ENCODE assay signal across 15 mouse cellular contexts in the genomic region with DNA sequence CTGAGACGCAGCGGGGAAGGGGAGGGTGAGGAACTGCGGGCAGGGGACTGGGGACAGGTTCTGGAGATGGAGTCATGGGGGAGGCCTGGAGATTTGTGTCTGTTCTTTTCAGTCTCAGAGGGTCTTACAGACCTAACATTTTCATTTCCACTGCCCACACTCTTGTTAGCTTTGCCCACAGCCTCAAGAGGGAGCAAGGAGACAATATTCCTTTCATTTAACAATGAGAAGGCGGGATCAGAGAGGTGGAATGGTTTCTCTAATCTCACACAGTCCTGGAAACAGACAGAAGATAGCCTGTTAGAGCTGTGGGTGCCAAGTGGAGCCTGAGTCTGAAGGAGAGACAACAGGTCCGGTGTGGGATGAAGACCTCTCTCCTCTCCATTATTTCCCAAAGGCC. TPM values are rescaled to one million over a fixed set of nuclear protein-coding genes. Genes with fewer than 3 reads are reported as not detected.
DNase-seq lines count a peak whose midpoint lies in the region; ATAC-seq and TF ChIP-seq lines count a peak whose summit lies in the region.
"Had no signal": no experiment of that assay in that cellular context is flagged by ENCODE, and none has a peak within 500 bp of the region (broad histone marks: within the 10 kb centered on the region; RNA-seq: fewer than 3 reads in every experiment).

No protein-coding gene starts in this region.

- no peak overlapping the region for H3K9ac ChIP-seq in midbrain, embryonic 14.5 days (replicated peaks; ENCODE audit: low read length)
- H3K9ac ChIP-seq: kidney, embryonic 15.5 days; limb, embryonic 15.5 days had no signal

- WGBS in midbrain, embryonic 14.5 days, result 31% methylated on average over 5 of the region's 5 CpGs
- WGBS in heart, embryonic 10.5 days, result 30% methylated on average over 5 of the region's 5 CpGs

- no peak overlapping the region for H3K4me2 ChIP-seq in midbrain, embryonic 14.5 days (ENCODE audit: low read length)
- H3K4me2 ChIP-seq: kidney, embryonic 15.5 days; limb, embryonic 15.5 days had no signal

- no peak for ATAC-seq in cerebellum, adult (ENCODE audit: insufficient number of reproducible peaks, low FRiP score, low TSS enrichment)
- no peak for ATAC-seq in midbrain, embryonic 14.5 days (ENCODE audit: low FRiP score, low TSS enrichment)
- ATAC-seq: activated CD4-positive, CD25-positive, alpha-beta regulatory T cell, adult 4 months had no signal

- H3K9me3 ChIP-seq in midbrain, embryonic 14.5 days (ENCODE audit: control insufficient read depth, low read length), result no peaks in the 10 kb centered on the region
- H3K9me3 ChIP-seq in heart, embryonic 10.5 days, result no peaks in the 10 kb centered on the region
- H3K9me3 ChIP-seq: G1E; kidney, embryonic 15.5 days; limb, embryonic 15.5 days had no signal

- 0 out of 2 replicates have a peak overlapping the region, but pooled peaks have one; percentile 32 for H3K27ac ChIP-seq in left cerebral cortex, adult 2 months
- H3K27ac ChIP-seq in midbrain, embryonic 14.5 days (replicated peaks; ENCODE audit: low read depth, low read length), result 0 out of 2 replicates have a peak overlapping the region, but pooled peaks have one; percentile 46
- H3K27ac ChIP-seq in heart, embryonic 10.5 days, result no peak overlapping the region
- H3K27ac ChIP-seq: kidney, embryonic 15.5 days; limb, embryonic 15.5 days had no signal

- DNase-seq in cerebellum, postnatal 10 days, result peak; percentile 36 to 52
- DNase-seq in left cerebral cortex, adult 2 months (ENCODE audit: extremely low spot score in 1 of 2, low spot score in 2 of 2), result no peak
- DNase-seq in left cerebral cortex, postnatal 4 days, result no peak
- peak; percentile 46 for DNase-seq in embryo, embryonic 11 days
- peak; percentile 72 for DNase-seq in midbrain, embryonic 14.5 days
- no peak for DNase-seq in frontal cortex, adult 2 months (ENCODE audit: extremely low spot score in 1 of 2, low spot score in 1 of 2)
- no peak for DNase-seq in heart, embryonic 10.5 days (ENCODE audit: low spot score)
- DNase-seq: layer of hippocampus, postnatal 36 days; right cerebral cortex, adult 18-20 months had no signal

- no peaks in the 10 kb centered on the region for H3K27me3 ChIP-seq in midbrain, embryonic 14.5 days (ENCODE audit: control insufficient read depth, insufficient read depth, low read length)
- H3K27me3 ChIP-seq in heart, embryonic 10.5 days (ENCODE audit: insufficient read depth, poor library complexity, severe bottlenecking), result peaks cover 67% of the 10 kb centered on the region

- intact Hi-C loops in left cerebral cortex, adult 2 months (cut with DNase I), result no loop called here
- intact Hi-C loops in left cerebral cortex, postnatal 4 days (cut with DNase I), result loop anchor here (5.0 kb wide), 1 partner anchor 150 kb away; the partner anchor contains the start of genes Islr and Islr2

- peaks cover 71% of the 10 kb centered on the region for H3K4me1 ChIP-seq in midbrain, embryonic 14.5 days (ENCODE audit: control insufficient read depth, insufficient read depth, low read length)
- peaks cover 62% of the 10 kb centered on the region for H3K4me1 ChIP-seq in heart, embryonic 10.5 days

- no peak overlapping the region for H3K4me3 ChIP-seq in left cerebral cortex, adult 2 months
- H3K4me3 ChIP-seq in midbrain, embryonic 14.5 days (replicated peaks; ENCODE audit: low read depth, low read length), result no peak overlapping the region
- H3K4me3 ChIP-seq in heart, embryonic 10.5 days, result no peak overlapping the region
- H3K4me3 ChIP-seq: kidney, embryonic 15.5 days; limb, embryonic 15.5 days had no signal

- TF ChIP-seq CTCF in left cerebral cortex, adult 2 months (IDR thresholded peaks at IDR 0.05), result peak; percentile 50

- no peaks in the 10 kb centered on the region for H3K36me3 ChIP-seq in midbrain, embryonic 14.5 days (ENCODE audit: control insufficient read depth, insufficient read depth, low read length)
- no peaks in the 10 kb centered on the region for H3K36me3 ChIP-seq in heart, embryonic 10.5 days
- H3K36me3 ChIP-seq: G1E; kidney, embryonic 15.5 days; limb, embryonic 15.5 days had no signal

RNA-seq across cellular contexts. Expression of gene Stra6, which starts 11.7 kb away (rescaled TPM):
- total RNA-seq in left cerebral cortex, adult 2 months (2021), result 1 to 10 TPM; 8.0 to 8.5 TPM
- 10 to 100 TPM; 10.1 to 12.5 TPM for total RNA-seq in left cerebral cortex, postnatal 4 days (2021)
- polyA plus RNA-seq in midbrain, embryonic 14.5 days (2014; fragmentation: Nextera tagmentation; extraction: Ambion mirVana), result 2.3 and 10.1 TPM in 2 replicates
- polyA plus RNA-seq in frontal cortex, adult 2 months (2012; rRNA removed), result 5.7 and 7.6 TPM in 2 replicates
- 2.7 and 16.3 TPM in 2 replicates for polyA plus RNA-seq in heart, embryonic 10.5 days (2016; fragmentation: Nextera tagmentation; extraction: Ambion mirVana)
- total RNA-seq: hematopoietic stem cell, adult 5-6 weeks had no signal
- polyA plus RNA-seq: G1E had no signal

RNA-seq across cellular contexts. Expression of gene Cyp11a1, which starts 45.7 kb away (rescaled TPM):
- 1 to 10 TPM; 3.8 to 4.7 TPM for total RNA-seq in left cerebral cortex, adult 2 months (2021)
- total RNA-seq in left cerebral cortex, postnatal 4 days (2021), result 1 to 10 TPM; 1.7 to 2.0 TPM
- 0.36 and 0.51 TPM in 2 replicates for polyA plus RNA-seq in midbrain, embryonic 14.5 days (2014; fragmentation: Nextera tagmentation; extraction: Ambion mirVana)
- polyA plus RNA-seq in frontal cortex, adult 2 months (2012; rRNA removed), result 5.5 and 6.1 TPM in 2 replicates
- polyA plus RNA-seq in heart, embryonic 10.5 days (2016; fragmentation: Nextera tagmentation; extraction: Ambion mirVana), result 0.10 TPM in 1 of 2 replicates, not detected in the other
- polyA plus RNA-seq: activated CD4-positive, CD25-positive, alpha-beta regulatory T cell, adult 4 months had no signal

Comparison
In these comparisons a context has a peak if more than half of its experiments do, and no peak if none do; other contexts are left out.
1. DNase-seq: peak in cerebellum, postnatal 10 days (2 of 2), embryo, embryonic 11 days (single experiment) and midbrain, embryonic 14.5 days (single experiment); none in left cerebral cortex, adult 2 months (0 of 2), left cerebral cortex, postnatal 4 days (single experiment), frontal cortex, adult 2 months (0 of 2) and heart, embryonic 10.5 days (single experiment).